Mouse (Mus musculus) liver, postnatal 0 days (tissue): ENCODE results near the gene Psmd9.
"Not testable (repeated sequence)": the region's sequence is repeated elsewhere in the genome, so short reads cannot be mapped to it uniquely, and the experiment has no call there.

ENCODE experiments used
- CTCF ChIP-seq: sonication (generic); IDR thresholded peaks from 2 replicates; pipeline ENCODE4 v1.5.1; 2016; ENCODE audit warnings: antibody characterized with exemption, low read depth
- EP300 ChIP-seq: IDR thresholded peaks from 2 replicates; pipeline ENCODE4 v1.6.1; 2016; ENCODE audit warnings: antibody characterized with exemption, low read depth, mild to moderate bottlenecking

- TF ChIP-seq CTCF, EP300: not testable (repeated sequence)
Observed at GRCm38 (mm10) chr5:123222346-123223050, 53.3 kb downstream of the Psmd9 start.
